Mouse (Mus musculus) midbrain, embryonic 13.5 days (tissue): ENCODE results near the gene Rnaset2b. TPM values are rescaled to one million over a fixed set of nuclear protein-coding genes. Genes with fewer than 3 reads are reported as not detected.
"Not testable (repeated sequence)": the region's sequence is repeated elsewhere in the genome, so short reads cannot be mapped to it uniquely, and the experiment has no call there.

Experiments used
- ATAC-seq: fragments of 200-750 bp; cut with Nextera tagmentation; 2 replicates; pipeline ENCODE4 v1.8.0; 2017; ENCODE audit warnings: mild to moderate bottlenecking, moderate TSS enrichment, moderate library complexity
- H3K27ac ChIP-seq: fragments of 300-500 bp; sonication (generic); 2 replicates; pipeline ENCODE4 v1.5.1; 2015; ENCODE audit warnings: inconsistent platforms, mild to moderate bottlenecking, moderate library complexity
- H3K27me3 ChIP-seq: fragments of 300-500 bp; sonication (generic); 2 replicates; pipeline ENCODE4 v1.6.1; 2015; ENCODE audit warnings: mild to moderate bottlenecking, inconsistent platforms
- H3K36me3 ChIP-seq: fragments of 300-500 bp; sonication (generic); 2 replicates; pipeline ENCODE4 v1.6.1; 2015; ENCODE audit warnings: mild to moderate bottlenecking, inconsistent platforms
- H3K4me1 ChIP-seq: fragments of 300-500 bp; sonication (generic); replicated peaks from 2 replicates; pipeline ENCODE4 v1.6.1; 2015; ENCODE audit warnings: inconsistent platforms
- H3K4me2 ChIP-seq: fragments of 300-500 bp; sonication (generic); replicated peaks from 2 replicates; pipeline ENCODE4 v1.6.1; 2015; ENCODE audit warnings: moderate library complexity, mild to moderate bottlenecking, inconsistent platforms
- H3K4me3 ChIP-seq: fragments of 300-500 bp; sonication (generic); replicated peaks from 2 replicates; pipeline ENCODE4 v1.5.1; 2015; ENCODE audit warnings: mild to moderate bottlenecking, inconsistent platforms
- H3K9ac ChIP-seq: fragments of 300-500 bp; sonication (generic); replicated peaks from 2 replicates; pipeline ENCODE4 v1.6.1; 2015; ENCODE audit warnings: mild to moderate bottlenecking, inconsistent platforms
- H3K9me3 ChIP-seq: fragments of 300-500 bp; sonication (generic); 2 replicates; pipeline ENCODE4 v1.6.1; 2016; ENCODE audit warnings: mild to moderate bottlenecking, inconsistent platforms
- WGBS: fragments of 180-500 bp; shearing (Covaris S2); methylation state at CpG from one replicate; pipeline ENCODE4 v1.1.7; 2015; 5-methylcytosine and 5-hydroxymethylcytosine counted together
- polyA plus RNA-seq: library from polyadenylated mRNA; unstranded; fragments of >200 nt; fragmentation: Nextera tagmentation; extraction: Ambion mirVana; gene quantifications from 2 replicates; pipeline ENCODE4 v1.2.1, GENCODE M21; 2015

The Rnaset2b gene
- 77.9 and 87.0 TPM in 2 replicates for polyA plus RNA-seq

DNA sequence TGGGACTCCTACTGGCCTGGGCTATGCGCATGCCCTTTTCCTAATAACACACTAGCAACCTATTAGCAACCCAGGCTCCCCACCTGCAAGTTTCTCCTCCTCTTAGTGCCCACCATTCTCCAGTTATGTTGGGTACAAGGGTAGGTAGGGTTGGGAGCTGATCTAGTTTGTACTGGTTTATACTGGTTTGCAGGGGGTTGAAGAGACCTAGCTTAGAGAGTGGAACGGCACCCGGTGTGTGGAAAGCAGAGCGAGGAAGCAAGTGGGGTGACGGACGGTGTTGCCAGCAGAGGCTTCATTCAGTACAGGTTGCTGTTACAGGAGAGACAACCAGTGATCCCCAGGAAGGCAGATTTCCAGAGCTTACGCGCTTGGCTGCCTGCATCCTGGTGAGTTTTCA is at the start of gene Rnaset2b:
Gene Rnaset2b (plus strand): TSS at position 301 of the 400 bp plus-strand sequence.
- not testable (repeated sequence) for H3K27ac ChIP-seq, H3K36me3 ChIP-seq, H3K27me3 ChIP-seq, H3K4me2 ChIP-seq, H3K4me3 ChIP-seq, ATAC-seq, H3K4me1 ChIP-seq, H3K9me3 ChIP-seq, H3K9ac ChIP-seq
- 100% methylated on average over 1 of the region's 8 CpGs for WGBS

DNA sequence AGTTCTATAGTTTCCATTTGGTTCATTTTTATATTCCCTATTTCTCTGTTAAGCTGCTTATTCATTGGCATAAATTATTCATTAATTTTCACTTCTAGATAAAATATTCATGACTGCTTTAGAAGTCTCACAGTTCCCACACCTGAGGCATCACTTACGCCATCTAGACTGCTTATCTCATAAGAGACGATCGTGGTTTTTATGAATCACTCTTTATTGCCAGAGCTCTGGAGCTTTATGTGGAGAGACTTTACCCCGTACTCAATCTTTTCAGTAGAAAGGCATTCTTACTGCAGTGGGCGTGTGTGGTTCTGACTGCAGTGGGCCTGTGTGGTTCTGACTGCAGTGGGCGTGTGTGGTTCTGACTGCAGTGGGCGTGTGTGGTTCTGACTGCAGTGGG is 38.8 kb upstream of the Rnaset2b start:
- H3K9me3 ChIP-seq, H3K27me3 ChIP-seq, ATAC-seq, H3K36me3 ChIP-seq, H3K4me2 ChIP-seq, H3K27ac ChIP-seq, H3K4me1 ChIP-seq, H3K4me3 ChIP-seq, H3K9ac ChIP-seq: not testable (repeated sequence)
- WGBS, result 89% methylated on average over 7 of the region's 7 CpGs

DNA sequence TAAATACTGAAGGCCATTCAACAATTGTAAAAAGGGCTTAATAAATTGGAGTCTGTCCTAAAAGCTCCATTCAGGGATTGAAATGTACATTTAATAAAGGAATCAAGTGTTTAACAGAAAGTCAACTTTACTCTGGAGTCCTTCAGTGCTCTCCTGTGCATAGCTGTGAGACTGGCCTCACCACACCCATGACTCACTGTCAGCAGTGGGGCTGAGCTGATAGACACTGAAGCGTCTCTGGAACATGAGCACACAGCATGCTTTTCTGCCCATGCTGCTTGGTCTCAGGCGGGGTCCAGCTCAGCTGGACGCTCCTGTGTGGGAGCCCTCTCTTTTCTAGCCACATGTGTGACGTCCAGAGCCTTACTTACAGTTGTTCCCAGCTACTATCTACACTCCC is 27.9 kb upstream of the Rnaset2b start:
- H3K36me3 ChIP-seq, ATAC-seq, H3K4me1 ChIP-seq, H3K27me3 ChIP-seq, H3K9ac ChIP-seq, H3K4me2 ChIP-seq, H3K4me3 ChIP-seq, H3K9me3 ChIP-seq, H3K27ac ChIP-seq: not testable (repeated sequence)
- no CpG with 5 or more reads among the region's 4 CpGs for WGBS

DNA sequence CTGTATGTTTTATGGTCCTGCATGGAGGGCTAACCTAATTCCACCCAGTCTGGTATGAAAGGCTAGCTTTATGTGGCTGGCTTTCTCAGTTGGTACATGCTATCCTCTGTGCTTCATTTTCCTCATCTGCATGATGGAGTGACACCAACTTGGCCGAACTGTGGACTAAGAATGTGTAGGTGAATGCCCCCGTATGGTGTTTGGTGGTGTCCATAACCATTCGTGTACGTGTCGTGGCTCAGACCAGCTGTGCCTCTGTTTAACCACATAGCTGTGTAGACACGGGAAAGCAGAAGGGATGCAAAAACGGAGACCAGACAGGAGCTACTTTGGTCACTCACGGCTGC is 22.8 kb upstream of the Rnaset2b start:
- H3K36me3 ChIP-seq, H3K4me1 ChIP-seq, H3K9me3 ChIP-seq, ATAC-seq, H3K27me3 ChIP-seq: not testable (repeated sequence)
- no CpG with 5 or more reads among the region's 8 CpGs for WGBS
- Histone ChIP-seq H3K4me3 (peak overlapping the region; percentile 54), H3K9ac (peak overlapping the region; percentile 67; the same call in 1 of the 2 replicates), H3K4me2 (peak overlapping the region; percentile 64), H3K27ac (0 out of 2 replicates have a peak overlapping the region, but pooled peaks have one; percentile 83)

DNA sequence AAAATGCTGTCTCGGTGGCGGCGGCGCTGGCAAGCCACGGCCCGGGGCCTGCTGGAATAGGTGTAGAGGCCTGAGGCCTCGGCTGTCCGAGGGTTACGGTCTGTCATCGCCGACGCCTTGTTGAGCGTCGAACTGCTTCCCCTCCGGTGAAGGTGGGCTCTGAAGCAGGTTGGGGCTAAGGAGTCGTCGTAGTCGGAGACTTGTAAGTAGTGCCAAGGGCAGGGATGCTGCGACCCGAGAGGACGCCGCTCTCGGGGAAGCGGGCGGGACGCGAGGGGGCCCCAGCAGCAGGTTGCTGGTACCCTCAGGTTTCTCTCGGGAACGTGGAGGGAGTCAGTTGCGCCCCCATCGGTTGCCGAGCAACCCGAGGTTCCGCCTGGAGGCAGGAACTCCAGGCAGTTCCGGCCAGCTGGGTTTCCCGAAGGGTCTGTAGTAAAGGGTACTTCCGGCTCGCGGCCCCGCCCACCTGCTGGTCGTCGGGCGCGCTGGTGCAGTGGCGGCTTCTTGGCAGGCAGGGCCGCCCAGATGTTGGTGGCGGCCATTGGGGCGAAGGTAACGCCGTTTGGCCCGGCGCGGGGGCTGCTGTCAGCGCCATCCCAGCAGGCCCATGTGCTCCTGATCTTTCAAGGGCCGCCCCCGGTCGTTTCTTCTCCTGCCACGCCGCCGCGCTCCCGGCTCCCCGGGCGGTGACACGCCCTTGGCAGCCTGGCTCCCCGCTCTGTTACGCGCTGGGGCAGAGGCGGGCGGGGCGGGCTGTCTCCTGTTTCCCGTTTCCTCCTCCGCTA is 22.3 kb upstream of the Rnaset2b start, which contains the start of gene Rsph3b:
Gene Rsph3b (minus strand): TSS at position 699 of the 785 bp plus-strand sequence.
- ATAC-seq, result peak; percentile 98
- Histone ChIP-seq H3K27ac (peak within 1 kb of the TSS; percentile 83), H3K4me3 (peak within 1 kb of the TSS; percentile 54), H3K4me2 (peak within 1 kb of the TSS; percentile 64), H3K9ac (peak within 1 kb of the TSS; percentile 67)
- not testable (repeated sequence) for H3K27me3 ChIP-seq, H3K4me1 ChIP-seq, H3K9me3 ChIP-seq, H3K36me3 ChIP-seq
- WGBS, result under 1% methylated on average over 73 of the region's 73 CpGs

DNA sequence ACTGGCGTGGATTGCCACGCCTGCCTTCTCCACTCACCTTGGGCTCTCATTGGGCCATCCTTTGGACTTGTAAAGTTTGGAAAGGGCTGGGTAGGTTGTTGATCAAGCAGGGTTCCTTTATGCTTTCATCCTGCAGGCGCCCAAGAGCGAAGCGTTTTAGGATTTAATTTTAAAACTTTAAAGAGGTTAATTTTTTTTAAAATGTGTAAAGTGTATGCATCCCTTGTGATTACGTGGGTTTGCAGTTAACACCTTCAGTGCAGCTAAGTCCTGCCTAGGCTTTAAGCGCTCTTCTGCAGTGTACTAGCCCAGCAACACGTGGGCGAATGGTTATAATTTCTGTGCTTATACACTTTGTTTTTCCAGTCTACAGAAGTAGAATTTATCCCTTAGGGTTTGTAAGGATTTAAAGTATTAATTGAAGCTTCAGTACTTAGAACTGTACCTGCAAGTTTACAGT is 21.6 kb upstream of the Rnaset2b start:
- 17% methylated on average over 9 of the region's 9 CpGs for WGBS
- peak overlapping the region; percentile 67 for H3K9ac ChIP-seq
- H3K27ac ChIP-seq, result peak overlapping the region; percentile 83
- peak overlapping the region; percentile 54 for H3K4me3 ChIP-seq
- peak overlapping the region; percentile 64 for H3K4me2 ChIP-seq
- not testable (repeated sequence) for H3K27me3 ChIP-seq, H3K36me3 ChIP-seq, H3K4me1 ChIP-seq, H3K9me3 ChIP-seq
- ATAC-seq, result peak; percentile 22; the same call in 1 of the 2 replicates

DNA sequence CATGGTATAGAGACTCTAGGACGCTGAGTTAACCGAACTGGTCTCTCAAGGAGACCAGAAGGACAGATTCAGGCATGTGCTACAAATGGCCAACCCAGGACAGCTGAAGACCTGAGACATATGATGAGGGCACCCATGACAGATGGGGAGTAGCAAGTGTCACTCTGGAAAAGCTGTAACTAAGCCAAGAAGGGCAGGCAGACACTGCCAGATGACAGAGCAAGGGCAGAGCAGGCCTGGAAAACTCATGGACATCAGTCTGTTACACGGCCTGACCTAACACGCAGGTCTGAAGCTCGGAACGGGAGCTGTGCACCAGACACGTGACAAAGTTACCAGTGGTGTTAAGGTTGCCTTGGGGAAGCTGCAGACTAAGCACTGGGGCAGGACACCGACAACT is 11.6 kb upstream of the Rnaset2b start:
- H3K9me3 ChIP-seq, H3K36me3 ChIP-seq, H3K27me3 ChIP-seq, ATAC-seq, H3K4me2 ChIP-seq, H3K4me1 ChIP-seq, H3K27ac ChIP-seq, H3K4me3 ChIP-seq, H3K9ac ChIP-seq: not testable (repeated sequence)
- WGBS, result 92% methylated on average over 7 of the region's 8 CpGs

DNA sequence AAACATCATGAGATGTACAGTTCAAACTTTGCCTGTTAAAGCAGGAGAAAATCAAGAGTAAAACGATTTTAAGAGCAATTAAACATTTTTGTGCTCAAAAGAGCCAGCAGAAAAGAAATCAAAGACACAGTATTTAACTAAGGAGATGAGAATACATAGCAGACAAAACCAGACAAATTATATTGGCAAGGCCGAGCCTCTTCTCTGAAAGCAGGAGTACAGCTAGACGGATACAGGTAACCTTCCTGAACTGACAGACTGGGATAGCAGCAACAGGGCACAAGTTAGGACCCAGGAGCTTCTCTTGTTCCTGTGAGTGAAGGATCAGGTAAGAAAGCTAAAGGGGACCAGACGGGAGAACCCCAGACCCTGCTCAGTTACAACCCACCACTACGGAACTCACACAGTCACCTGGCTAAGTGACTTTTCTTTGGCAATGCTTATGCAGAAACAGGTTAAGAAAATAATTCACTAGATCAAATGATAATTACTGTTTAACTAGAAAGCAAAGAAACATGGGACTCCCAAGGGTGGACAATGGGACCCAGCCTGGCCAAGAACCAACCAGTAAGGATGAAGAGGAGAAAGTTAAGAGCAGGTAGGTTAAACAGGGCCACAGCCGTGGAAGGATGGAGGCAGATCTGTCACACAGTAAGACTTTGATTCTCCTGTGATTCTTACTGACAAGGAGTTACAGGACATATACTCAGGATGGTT is 10.7 kb upstream of the Rnaset2b start:
- ATAC-seq, H3K9me3 ChIP-seq: not testable (repeated sequence)

DNA sequence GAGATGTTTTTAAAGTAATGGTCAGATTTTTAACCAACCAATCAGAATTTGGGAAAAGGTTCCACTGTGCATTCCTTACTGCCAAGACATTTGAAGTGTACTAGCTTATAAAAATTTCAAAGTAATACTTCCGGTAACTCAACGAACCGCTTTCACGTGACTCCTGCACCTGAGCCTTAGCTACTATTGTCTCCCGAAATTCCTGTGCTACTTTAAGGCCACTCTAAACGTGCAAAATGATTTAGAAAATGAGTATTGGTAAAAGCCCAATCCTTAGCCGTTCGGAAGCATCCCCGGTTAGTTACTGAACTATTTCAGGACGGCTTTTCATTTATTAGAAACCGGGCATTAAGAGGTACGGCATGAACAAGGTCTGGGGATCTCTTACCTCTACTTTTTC is 10.1 kb upstream of the Rnaset2b start:
- under 1% methylated on average over 12 of the region's 12 CpGs for WGBS
- ATAC-seq, H3K27ac ChIP-seq, H3K4me1 ChIP-seq, H3K9me3 ChIP-seq, H3K36me3 ChIP-seq, H3K27me3 ChIP-seq: not testable (repeated sequence)
- H3K4me2 ChIP-seq, result peak overlapping the region; percentile 55
- H3K9ac ChIP-seq, result 0 out of 2 replicates have a peak overlapping the region, but pooled peaks have one; percentile 67
- H3K4me3 ChIP-seq, result peak overlapping the region; percentile 51

More for the DNA sequence above, 10.7 kb upstream of the Rnaset2b start:
- not testable (repeated sequence) for H3K4me1 ChIP-seq, H3K27me3 ChIP-seq, H3K36me3 ChIP-seq, H3K27ac ChIP-seq, H3K9ac ChIP-seq
- H3K4me3 ChIP-seq, result peak overlapping the region; percentile 51
- peak overlapping the region; percentile 55 for H3K4me2 ChIP-seq
- WGBS, result 69% methylated on average over 5 of the region's 6 CpGs

DNA sequence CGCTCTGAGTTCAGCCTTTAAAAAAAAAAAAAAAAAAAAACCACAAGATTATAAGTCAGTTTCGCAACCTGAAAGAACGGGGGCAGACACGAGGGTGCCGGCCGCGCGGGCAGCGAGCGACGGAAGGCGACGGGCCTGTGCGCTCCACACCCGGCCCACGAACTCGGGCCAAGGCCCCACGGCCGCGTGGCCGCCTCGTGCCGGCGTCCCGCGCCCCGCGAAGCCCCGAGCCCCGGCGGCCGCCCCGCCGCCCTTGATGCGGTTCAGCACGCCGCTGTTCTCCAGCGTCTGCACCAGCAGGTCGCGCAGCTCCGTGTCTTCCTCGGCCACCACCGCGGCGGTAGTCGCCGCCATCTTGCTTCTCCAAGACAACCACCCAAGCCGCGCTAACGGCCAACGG is 9.7 kb upstream of the Rnaset2b start, which contains the start of gene Tagap1:
Gene Tagap1 (minus strand): TSS at position 381 of the 400 bp plus-strand sequence.
- not testable (repeated sequence) for H3K4me1 ChIP-seq, H3K9me3 ChIP-seq, H3K36me3 ChIP-seq, ATAC-seq, H3K27me3 ChIP-seq
- H3K4me3 ChIP-seq, result peak within 1 kb of the TSS; percentile 51
- WGBS, result 0% methylated on average over 38 of the region's 51 CpGs
- H3K9ac ChIP-seq, result peak within 1 kb of the TSS; percentile 67
- peak within 1 kb of the TSS; percentile 60; the same call in 1 of the 2 replicates for H3K27ac ChIP-seq
- H3K4me2 ChIP-seq, result peak within 1 kb of the TSS; percentile 55

DNA sequence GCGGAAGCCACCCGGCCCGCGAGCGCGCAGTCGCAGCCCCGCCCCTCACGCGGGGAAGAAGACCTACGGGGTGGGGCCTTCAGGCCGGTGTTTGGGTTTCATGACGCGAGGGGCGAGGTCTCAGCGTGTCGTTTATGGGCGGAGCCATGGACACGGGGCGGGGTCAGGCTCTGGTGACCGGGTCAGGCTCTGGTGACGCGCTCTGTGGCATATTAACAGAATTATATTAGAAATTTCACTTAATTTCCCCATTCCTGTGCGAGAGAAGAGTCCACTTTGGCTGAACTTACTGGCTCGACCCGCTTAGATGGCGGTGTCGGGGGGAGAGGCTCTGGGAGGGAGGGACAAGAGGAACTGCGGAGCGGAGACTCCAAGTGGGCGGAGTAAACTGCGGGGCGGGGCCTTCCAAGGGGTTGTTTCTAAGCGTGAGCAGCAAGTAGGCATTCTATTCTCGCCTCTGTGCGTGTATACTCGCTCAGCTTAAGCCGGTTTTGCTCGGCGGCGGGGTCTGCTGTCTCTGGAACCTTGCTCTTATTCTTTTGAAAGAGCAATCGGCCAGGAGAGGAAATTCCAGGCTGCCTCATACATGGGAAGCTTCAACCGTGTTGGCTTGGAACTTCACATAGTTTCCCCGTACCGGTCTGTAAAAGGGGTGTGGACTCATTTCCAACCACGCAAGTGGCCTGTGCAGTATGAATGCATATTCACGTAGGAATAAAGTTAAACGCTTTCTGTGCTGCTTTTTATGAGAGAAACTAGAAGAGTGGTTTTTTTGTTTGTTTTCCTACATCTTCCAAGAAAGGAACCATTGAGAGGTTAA is 9.0 kb upstream of the Rnaset2b start:
- H3K9ac ChIP-seq, H3K4me1 ChIP-seq, H3K27ac ChIP-seq, H3K36me3 ChIP-seq, H3K9me3 ChIP-seq, H3K27me3 ChIP-seq: not testable (repeated sequence)
- ATAC-seq, result peak; percentile 96
- H3K4me2 ChIP-seq, result peak overlapping the region; percentile 43
- H3K4me3 ChIP-seq, result peak overlapping the region; percentile 30
- 0% methylated on average over 20 of the region's 48 CpGs for WGBS
